Mouse (Mus musculus) cortical plate, adult 2 months (tissue): ENCODE measurements around the gene Ang2. TPM values are rescaled to one million over a fixed set of nuclear protein-coding genes. Genes with fewer than 3 reads are reported as not detected.
"Not testable (repeated sequence)": the region's sequence is repeated elsewhere in the genome, so short reads cannot be mapped to it uniquely, and the experiment has no call there.

ENCODE experiments used
- H3K27ac ChIP-seq: fragments of 200-500 bp; 2 replicates; pipeline ENCODE4 v1.5.1; 2012; ENCODE audit warnings: low read length, control low read depth, inconsistent platforms; ENCODE audit not compliant: insufficient read depth
- H3K4me1 ChIP-seq: fragments of 200-500 bp; 2 replicates; pipeline ENCODE4 v1.6.1; 2011; ENCODE audit warnings: low read length; ENCODE audit not compliant: control insufficient read depth, insufficient read depth
- H3K4me3 ChIP-seq: fragments of 200-500 bp; 2 replicates; pipeline ENCODE4 v1.5.1; 2011; ENCODE audit warnings: mild to moderate bottlenecking, low read length, control low read depth; ENCODE audit not compliant: insufficient read depth
- CTCF ChIP-seq: fragments of 200-500 bp; IDR thresholded peaks from 2 replicates; pipeline ENCODE4 v1.5.1; 2011; ENCODE audit warnings: mild to moderate bottlenecking, control low read depth, low read length; ENCODE audit not compliant: insufficient read depth; ENCODE audit errors: extremely low read depth
- POLR2A ChIP-seq: fragments of 200-500 bp; IDR thresholded peaks from 2 replicates; pipeline ENCODE4 v1.6.1; 2011; ENCODE audit warnings: mild to moderate bottlenecking, low read length, control low read depth; ENCODE audit not compliant: insufficient read depth; ENCODE audit errors: extremely low read depth
- polyA plus RNA-seq: library from polyadenylated mRNA; depleted of rRNA; stranded (reverse); fragments of >200 nt; gene quantifications from 2 replicates; pipeline ENCODE4 v1.2.3, GENCODE M21; 2012; rRNA removed

Ang2 gene
- not detected in 2 replicates for polyA plus RNA-seq

DNA sequence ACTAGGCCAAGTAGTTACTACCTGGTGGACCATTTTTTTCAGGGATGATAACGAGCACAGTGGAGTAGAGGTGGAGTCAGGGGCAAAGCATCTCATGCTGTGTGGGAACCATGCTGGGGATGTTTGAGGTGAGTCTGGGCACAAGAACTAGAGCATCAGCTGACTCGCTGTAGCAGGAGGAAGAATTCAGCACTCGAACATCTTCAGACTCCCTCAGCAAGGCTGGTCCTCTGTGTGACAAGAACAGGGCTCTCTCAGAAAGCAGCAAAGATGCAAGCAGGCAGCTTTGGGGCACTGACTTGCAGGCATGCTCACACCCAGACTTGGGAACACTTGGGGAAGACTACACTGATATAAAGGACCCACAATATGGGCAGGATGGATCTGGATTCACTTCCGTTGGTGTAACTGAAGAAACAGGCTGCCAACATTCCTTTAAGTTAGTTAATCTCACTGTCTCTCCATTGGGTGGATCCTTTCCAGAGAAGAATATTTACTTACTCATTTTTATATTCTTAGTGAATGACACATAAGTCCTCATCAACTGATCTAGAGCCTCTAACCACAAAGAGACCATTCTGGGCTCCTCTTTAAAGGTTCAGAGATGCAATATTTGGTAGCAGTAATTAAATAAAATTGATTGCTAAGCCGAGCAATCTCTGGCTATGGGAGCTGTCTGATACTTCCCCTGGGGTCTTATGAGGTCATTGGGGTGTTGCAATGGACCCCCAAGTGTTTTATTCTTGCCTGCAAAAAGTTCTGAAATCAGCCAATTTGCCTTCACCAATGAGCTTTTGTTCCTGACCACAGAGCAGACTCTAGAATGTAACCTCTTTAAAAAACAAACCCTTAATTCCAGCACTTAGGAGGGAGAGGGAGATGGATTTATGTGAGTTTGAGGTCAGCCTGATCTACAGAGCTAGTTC lies at the start of gene Ang2:
Gene Ang2 (minus strand): TSS at position 51 of the 926 bp plus-strand sequence.
- Histone ChIP-seq H3K4me3 (no peak within 1 kb of the TSS), H3K27ac (no peak within 1 kb of the TSS)

DNA sequence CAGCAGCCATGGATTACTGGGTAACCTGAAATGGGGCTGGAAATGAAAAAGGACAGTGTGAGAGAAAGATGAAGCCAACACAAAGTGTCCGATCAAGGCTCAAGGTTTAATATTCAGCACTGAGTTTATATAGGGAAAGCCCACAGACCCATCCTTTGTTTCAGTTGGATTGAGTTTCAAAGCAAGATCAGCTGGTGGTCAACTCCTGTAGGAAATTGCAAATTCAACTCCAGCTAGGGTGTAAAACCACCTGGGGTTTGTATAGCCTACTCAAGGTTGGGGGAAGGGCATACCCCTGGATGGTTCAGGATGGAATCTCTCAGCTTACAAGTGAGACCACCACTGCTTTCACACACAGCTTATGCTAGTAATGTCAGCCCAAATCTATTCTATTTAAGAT lies 48.8 kb upstream of the Ang2 start:
- TF ChIP-seq CTCF (no peak), POLR2A (no peak)
- no peak overlapping the region for H3K4me3 ChIP-seq
- no peaks in the 10 kb centered on the region for H3K4me1 ChIP-seq
- no peak overlapping the region for H3K27ac ChIP-seq

More for the DNA sequence above, at the start of gene Ang2:
- no peaks in the 10 kb centered on the region for H3K4me1 ChIP-seq
- TF ChIP-seq CTCF (no peak), POLR2A (no peak)

DNA sequence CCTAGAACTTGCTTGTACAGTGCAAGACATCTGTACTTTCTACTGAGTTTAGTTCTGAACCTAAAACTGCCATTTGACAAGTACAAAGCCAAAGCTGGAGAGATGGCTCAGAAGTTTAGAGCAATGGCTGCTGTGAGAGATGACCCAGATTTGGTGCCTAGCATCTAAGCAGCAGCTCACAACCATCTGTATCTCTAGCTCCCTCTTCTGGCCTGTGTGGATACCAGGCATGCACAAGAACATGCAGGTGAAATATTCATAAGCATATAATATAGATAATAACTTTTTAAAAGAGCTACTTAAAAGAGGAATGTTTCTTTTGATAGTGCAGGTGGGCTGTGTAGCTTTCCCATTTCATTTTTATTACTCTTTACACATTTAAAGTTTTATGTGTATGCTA lies 42.0 kb upstream of the Ang2 start:
- Histone ChIP-seq H3K27ac (no peak overlapping the region), H3K4me3 (no peak overlapping the region), H3K4me1 (no peaks in the 10 kb centered on the region)
- TF ChIP-seq POLR2A, result no peak
- peak; percentile 70 for TF ChIP-seq CTCF

DNA sequence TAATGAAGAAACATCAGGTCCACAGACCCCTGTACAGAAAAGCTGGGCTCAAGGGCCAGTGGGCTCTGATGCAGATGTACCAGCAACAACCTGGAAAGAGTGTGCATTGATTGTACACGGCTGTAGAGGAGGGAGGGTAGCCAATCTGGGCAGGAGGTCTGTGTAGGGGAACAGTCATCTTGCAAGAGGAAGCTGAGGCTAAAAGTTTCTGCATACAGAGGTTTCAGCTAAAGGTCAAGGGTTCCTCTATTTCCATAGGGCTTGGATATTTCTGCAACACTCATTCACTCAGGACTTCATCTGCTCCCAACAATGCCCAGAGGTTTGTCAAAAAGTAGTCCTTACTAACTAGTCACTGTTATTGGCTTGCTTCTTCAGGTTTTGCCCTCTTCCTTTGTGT lies 38.5 kb upstream of the Ang2 start:
- H3K27ac ChIP-seq, H3K4me3 ChIP-seq, H3K4me1 ChIP-seq: not testable (repeated sequence)

DNA sequence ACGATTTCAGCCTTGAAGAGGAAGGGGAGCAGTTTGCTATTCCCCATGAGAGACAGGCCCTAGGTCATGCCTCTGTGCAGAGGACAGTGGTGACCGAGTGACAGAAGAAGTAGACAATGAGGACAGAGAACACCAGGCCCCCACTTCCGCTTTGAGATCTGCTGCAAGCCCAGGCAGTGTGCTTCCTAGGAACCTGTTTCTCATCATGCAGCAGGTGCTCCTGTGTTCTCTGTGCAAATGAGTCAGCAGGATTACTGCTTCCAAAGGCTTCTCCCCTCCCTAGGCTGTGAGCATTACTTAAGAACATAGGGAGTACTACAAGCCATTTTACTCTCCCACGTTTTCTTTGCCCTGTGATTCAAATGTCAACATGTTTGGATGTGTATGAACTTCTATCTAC lies 30.7 kb upstream of the Ang2 start:
- H3K4me1 ChIP-seq, H3K27ac ChIP-seq, H3K4me3 ChIP-seq: not testable (repeated sequence)

DNA sequence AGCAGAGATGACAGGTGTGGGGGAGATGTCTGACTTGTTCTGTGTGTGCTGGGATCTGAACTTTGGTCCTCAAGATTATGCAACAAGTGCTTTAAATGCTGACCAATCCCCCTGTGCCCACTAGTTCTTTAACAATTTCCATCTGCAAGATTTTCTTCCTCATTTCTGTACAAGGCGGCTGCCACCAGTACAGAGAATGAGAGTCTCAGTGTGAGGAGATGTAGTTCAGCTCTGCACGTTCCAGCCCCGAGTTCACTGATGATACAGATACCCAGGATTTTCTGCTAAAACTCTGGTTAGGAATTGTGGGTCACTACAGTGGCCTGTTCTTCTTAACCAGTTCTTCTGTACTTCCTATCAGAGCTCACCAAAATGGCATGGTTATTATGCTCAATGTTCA lies 21.1 kb upstream of the Ang2 start:
- not testable (repeated sequence) for H3K4me1 ChIP-seq, H3K4me3 ChIP-seq, H3K27ac ChIP-seq

DNA sequence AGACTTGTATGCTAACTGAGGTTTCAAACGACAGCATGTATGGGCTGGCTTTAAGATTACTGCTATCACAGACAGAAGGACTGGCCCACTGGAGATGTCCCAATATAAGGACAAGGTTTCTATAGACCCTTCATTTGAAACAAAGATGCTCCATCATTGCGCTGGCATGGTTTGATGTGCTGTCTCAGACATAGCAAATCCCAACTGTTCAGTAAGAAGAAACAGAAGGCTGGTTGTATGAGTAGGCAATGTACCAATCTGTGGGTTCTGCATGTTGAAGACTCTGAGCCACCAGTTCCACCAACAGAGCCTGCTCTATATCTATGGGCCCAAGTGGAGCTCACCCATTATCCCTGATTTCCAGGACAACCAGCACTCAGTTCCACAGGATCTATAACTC lies 4.2 kb upstream of the Ang2 start, which contains the start of gene Ear14:
Gene Ear14 (plus strand): TSS at position 277 of the 400 bp plus-strand sequence.
- no peak within 1 kb of the TSS for H3K27ac ChIP-seq
- TF ChIP-seq POLR2A (no peak), CTCF (no peak)
- no peak within 1 kb of the TSS for H3K4me3 ChIP-seq
- H3K4me1 ChIP-seq, result no peaks in the 10 kb centered on the region

DNA sequence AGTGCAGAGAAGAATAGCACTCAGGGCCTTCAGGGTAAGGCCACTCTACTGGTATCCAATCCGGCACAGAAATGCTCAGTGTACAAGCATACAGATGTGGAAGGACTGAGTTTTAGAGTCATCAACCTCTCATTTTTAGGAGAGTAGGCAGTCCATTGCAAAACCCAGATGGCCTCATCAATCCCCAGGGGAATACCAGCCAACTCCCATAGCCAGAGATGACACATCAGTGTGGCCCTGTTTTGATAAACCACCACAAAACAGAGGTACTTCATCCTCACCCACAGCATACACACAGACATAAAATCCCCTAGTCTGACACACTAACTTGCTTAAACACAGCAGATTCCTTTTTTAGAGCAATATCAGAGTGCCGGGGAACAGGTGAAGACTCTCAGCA lies 1.5 kb upstream of the Ang2 start:
- Histone ChIP-seq H3K4me1 (no peaks in the 10 kb centered on the region), H3K27ac (no peak overlapping the region), H3K4me3 (no peak overlapping the region)
- TF ChIP-seq POLR2A (no peak), CTCF (no peak)

DNA sequence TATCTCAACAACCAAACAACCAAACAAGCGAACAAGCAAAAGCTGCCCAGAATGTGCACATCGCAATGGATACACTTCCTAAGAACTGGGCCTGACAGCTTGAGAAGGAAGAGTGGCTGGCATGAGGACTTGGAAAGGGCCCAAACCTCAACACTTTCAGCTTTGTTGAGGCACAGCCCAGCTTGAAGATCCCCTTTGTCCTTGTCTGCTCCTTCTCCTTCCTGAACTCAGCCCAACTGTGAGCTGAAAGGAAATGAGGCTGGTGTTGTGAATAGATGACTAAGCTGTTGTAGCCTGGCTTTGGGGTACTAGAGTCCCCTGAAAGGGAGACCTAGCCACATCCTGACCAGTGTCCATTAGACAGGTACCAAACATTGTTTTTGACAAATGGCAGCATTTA lies 1.1 kb upstream of the Ang2 start:
- H3K27ac ChIP-seq, result no peak overlapping the region
- no peaks in the 10 kb centered on the region for H3K4me1 ChIP-seq
- TF ChIP-seq CTCF, result no peak
- TF ChIP-seq POLR2A, result no peak
- no peak overlapping the region for H3K4me3 ChIP-seq

DNA sequence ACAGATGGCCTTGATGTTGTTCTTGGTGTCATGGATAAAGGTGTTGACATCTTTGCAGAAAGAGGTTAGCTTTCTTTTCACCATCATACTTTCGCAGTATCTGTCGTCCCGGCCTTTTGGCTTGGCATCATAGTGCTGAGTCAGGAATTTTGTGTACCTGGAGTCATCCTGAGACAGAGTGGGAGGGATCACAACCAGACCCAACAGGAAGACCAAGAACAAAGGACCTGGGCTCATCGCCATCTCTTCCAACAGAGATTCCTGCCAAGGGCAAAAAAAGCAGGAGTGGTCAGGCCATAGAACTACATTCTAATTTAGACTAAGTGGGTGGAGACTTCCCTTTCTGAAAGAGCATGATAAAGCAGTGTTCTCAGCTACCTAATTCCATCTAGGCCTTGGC lies 3.3 kb downstream of the Ang2 start:
- H3K4me3 ChIP-seq, result no peak overlapping the region
- TF ChIP-seq CTCF (no peak), POLR2A (no peak)
- no peaks in the 10 kb centered on the region for H3K4me1 ChIP-seq
- no peak overlapping the region for H3K27ac ChIP-seq

DNA sequence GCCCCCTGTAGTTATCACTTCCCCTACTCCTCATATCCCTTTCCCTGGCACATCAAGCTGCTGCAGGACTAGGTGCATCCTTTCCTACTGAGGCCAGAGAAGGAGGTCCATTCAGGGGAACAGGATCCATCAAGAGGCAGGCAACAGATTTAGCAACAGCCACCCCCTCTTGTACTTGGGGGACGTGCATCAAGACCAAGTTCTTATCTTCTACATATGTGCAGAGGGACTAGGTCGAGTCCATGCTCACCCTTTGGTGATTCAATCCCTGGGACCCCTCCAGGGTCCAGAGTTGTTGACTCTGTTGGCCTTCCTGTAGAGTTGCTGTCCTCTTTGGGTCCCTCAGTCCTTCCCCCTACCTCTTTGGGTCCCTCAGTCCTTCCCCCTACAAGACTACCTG lies 17.9 kb downstream of the Ang2 start:
- H3K27ac ChIP-seq, H3K4me1 ChIP-seq, H3K4me3 ChIP-seq: not testable (repeated sequence)
